Mouse (Mus musculus): Measurements from ENCODE around the gene Kat8. TPM values are rescaled to one million over a fixed set of nuclear protein-coding genes. Genes with fewer than 3 reads are reported as not detected.

Gene Kat8
- polyA plus RNA-seq, 1 experiment from 2014 or later, result 37.9 TPM

GRCm38 (mm10) chr7:127922451-127923275, 10.3 kb downstream of the Kat8 start:
- H3K9ac ChIP-seq (ENCODE audit: low read length), result no peak overlapping the region
- no peaks in the 10 kb centered on the region for H3K27me3 ChIP-seq (replicated peaks; ENCODE audit: control insufficient read depth, insufficient read depth, low read length)
- H3K4me3 ChIP-seq (ENCODE audit: low read depth, low read length), result no peak overlapping the region
- ATAC-seq (replicated peaks; ENCODE audit: low FRiP score, low TSS enrichment, low read depth) (no peak), DNase-seq (ENCODE audit: low spot score) (no peak)
- H3K4me2 ChIP-seq (ENCODE audit: low read length), result no peak overlapping the region
- no peaks in the 10 kb centered on the region for H3K9me3 ChIP-seq (ENCODE audit: control insufficient read depth, low read length)
- H3K27ac ChIP-seq (ENCODE audit: low read depth), result 0 out of 2 replicates have a peak overlapping the region, but pooled peaks have one; percentile 22
- H3K4me1 ChIP-seq (replicated peaks; ENCODE audit: control insufficient read depth, insufficient read depth, low read length), result no peaks in the 10 kb centered on the region; the same call in 1 of the 2 replicates
- 70% methylated on average over 6 of the region's 6 CpGs for WGBS
- peaks cover 53% of the 10 kb centered on the region for H3K36me3 ChIP-seq (ENCODE audit: control insufficient read depth, insufficient read depth, low read length)

- Histone ChIP-seq H3K9me3 (ENCODE audit: control insufficient read depth, low read length) (no peaks in the 10 kb centered on the region), H3K9ac (ENCODE audit: low read length) (no peak overlapping the region), H3K27ac (ENCODE audit: low read depth) (no peak overlapping the region), H3K36me3 (ENCODE audit: control insufficient read depth, insufficient read depth, low read length) (peaks cover 53% of the 10 kb centered on the region), H3K27me3 (replicated peaks; ENCODE audit: control insufficient read depth, insufficient read depth, low read length) (no peaks in the 10 kb centered on the region), H3K4me2 (ENCODE audit: low read length) (no peak overlapping the region), H3K4me3 (ENCODE audit: low read depth, low read length) (no peak overlapping the region), H3K4me1 (replicated peaks; ENCODE audit: control insufficient read depth, insufficient read depth, low read length) (no peaks in the 10 kb centered on the region; the same call in 1 of the 2 replicates)
- ATAC-seq (replicated peaks; ENCODE audit: low FRiP score, low TSS enrichment, low read depth), result no peak
- no peak for DNase-seq (ENCODE audit: low spot score)
- WGBS, result 91% methylated on average over 5 of the region's 5 CpGs
These were observed 11.4 kb downstream of the Kat8 start for GRCm38 (mm10) chr7:127923714-127924113.

GRCm38 (mm10) chr7:127925252-127925651, 12.9 kb downstream of the Kat8 start:
- no peak overlapping the region for H3K4me3 ChIP-seq (ENCODE audit: low read depth, low read length)
- DNase-seq (ENCODE audit: low spot score), result peak; percentile 76
- no peak overlapping the region for H3K4me2 ChIP-seq (ENCODE audit: low read length)
- ATAC-seq (replicated peaks; ENCODE audit: low FRiP score, low TSS enrichment, low read depth), result peak; percentile 71
- H3K9ac ChIP-seq (ENCODE audit: low read length), result no peak overlapping the region
- peaks cover 4% of the 10 kb centered on the region; the same call in 1 of the 2 replicates for H3K27me3 ChIP-seq (replicated peaks; ENCODE audit: control insufficient read depth, insufficient read depth, low read length)
- peak overlapping the region; percentile 73 for H3K27ac ChIP-seq (ENCODE audit: low read depth)
- 55% methylated on average over 5 of the region's 5 CpGs for WGBS
- H3K9me3 ChIP-seq (ENCODE audit: control insufficient read depth, low read length), result no peaks in the 10 kb centered on the region
- no peaks in the 10 kb centered on the region; the same call in 1 of the 2 replicates for H3K4me1 ChIP-seq (replicated peaks; ENCODE audit: control insufficient read depth, insufficient read depth, low read length)
- H3K36me3 ChIP-seq (ENCODE audit: control insufficient read depth, insufficient read depth, low read length), result peaks cover 53% of the 10 kb centered on the region

GRCm38 (mm10) chr7:127926066-127926465, 13.8 kb downstream of the Kat8 start:
- 77% methylated on average over 8 of the region's 8 CpGs for WGBS
- H3K4me2 ChIP-seq (ENCODE audit: low read length), result no peak overlapping the region
- H3K4me3 ChIP-seq (ENCODE audit: low read depth, low read length), result no peak overlapping the region

GRCm38 (mm10) chr7:127926846-127927245, 14.5 kb downstream of the Kat8 start:
- no peaks in the 10 kb centered on the region for H3K9me3 ChIP-seq (ENCODE audit: control insufficient read depth, low read length)
- H3K9ac ChIP-seq (ENCODE audit: low read length), result no peak overlapping the region
- H3K4me2 ChIP-seq (ENCODE audit: low read length), result no peak overlapping the region
- no peak overlapping the region for H3K27ac ChIP-seq (ENCODE audit: low read depth)
- DNase-seq (ENCODE audit: low spot score), result no peak
- peaks cover 7% of the 10 kb centered on the region; the same call in 1 of the 2 replicates for H3K4me1 ChIP-seq (replicated peaks; ENCODE audit: control insufficient read depth, insufficient read depth, low read length)
- H3K27me3 ChIP-seq (replicated peaks; ENCODE audit: control insufficient read depth, insufficient read depth, low read length), result peaks cover 6% of the 10 kb centered on the region; the same call in 1 of the 2 replicates
- H3K36me3 ChIP-seq (ENCODE audit: control insufficient read depth, insufficient read depth, low read length), result peaks cover 42% of the 10 kb centered on the region
- ATAC-seq (replicated peaks; ENCODE audit: low FRiP score, low TSS enrichment, low read depth), result no peak
- 78% methylated on average over 11 of the region's 11 CpGs for WGBS
- H3K4me3 ChIP-seq (ENCODE audit: low read depth, low read length), result no peak overlapping the region

More at GRCm38 (mm10) chr7:127926066-127926465, 13.8 kb downstream of the Kat8 start:
- ATAC-seq (replicated peaks; ENCODE audit: low FRiP score, low TSS enrichment, low read depth), result no peak
- Histone ChIP-seq H3K9me3 (ENCODE audit: control insufficient read depth, low read length) (no peaks in the 10 kb centered on the region), H3K9ac (ENCODE audit: low read length) (no peak overlapping the region), H3K4me1 (replicated peaks; ENCODE audit: control insufficient read depth, insufficient read depth, low read length) (no peaks in the 10 kb centered on the region; the same call in 1 of the 2 replicates), H3K27me3 (replicated peaks; ENCODE audit: control insufficient read depth, insufficient read depth, low read length) (peaks cover 6% of the 10 kb centered on the region; the same call in 1 of the 2 replicates), H3K27ac (ENCODE audit: low read depth) (peak overlapping the region; percentile 73), H3K36me3 (ENCODE audit: control insufficient read depth, insufficient read depth, low read length) (peaks cover 47% of the 10 kb centered on the region)
- DNase-seq (ENCODE audit: low spot score), result no peak

GRCm38 (mm10) chr7:127927726-127928125, 15.4 kb downstream of the Kat8 start:
- DNase-seq (ENCODE audit: low spot score) (no peak), ATAC-seq (replicated peaks; ENCODE audit: low FRiP score, low TSS enrichment, low read depth) (no peak)
- H3K27ac ChIP-seq (ENCODE audit: low read depth), result no peak overlapping the region
- 90% methylated on average over 11 of the region's 11 CpGs for WGBS
- H3K4me2 ChIP-seq (ENCODE audit: low read length), result peak overlapping the region; percentile 40; the same call in 1 of the 2 replicates
- H3K4me3 ChIP-seq (ENCODE audit: low read depth, low read length), result no peak overlapping the region
- peaks cover 38% of the 10 kb centered on the region for H3K36me3 ChIP-seq (ENCODE audit: control insufficient read depth, insufficient read depth, low read length)
- peaks cover 6% of the 10 kb centered on the region; the same call in 1 of the 2 replicates for H3K27me3 ChIP-seq (replicated peaks; ENCODE audit: control insufficient read depth, insufficient read depth, low read length)
- H3K4me1 ChIP-seq (replicated peaks; ENCODE audit: control insufficient read depth, insufficient read depth, low read length), result peaks cover 9% of the 10 kb centered on the region; the same call in 1 of the 2 replicates
- no peak overlapping the region for H3K9ac ChIP-seq (ENCODE audit: low read length)
- no peaks in the 10 kb centered on the region for H3K9me3 ChIP-seq (ENCODE audit: control insufficient read depth, low read length)

- H3K27me3 ChIP-seq (replicated peaks; ENCODE audit: control insufficient read depth, insufficient read depth, low read length), result peaks cover 6% of the 10 kb centered on the region; the same call in 1 of the 2 replicates
- peak overlapping the region; percentile 40 for H3K4me2 ChIP-seq (ENCODE audit: low read length)
- peaks cover 9% of the 10 kb centered on the region for H3K4me1 ChIP-seq (replicated peaks; ENCODE audit: control insufficient read depth, insufficient read depth, low read length)
- peaks cover 32% of the 10 kb centered on the region for H3K36me3 ChIP-seq (ENCODE audit: control insufficient read depth, insufficient read depth, low read length)
- no peak overlapping the region for H3K27ac ChIP-seq (ENCODE audit: low read depth)
- peak overlapping the region; percentile 37 for H3K4me3 ChIP-seq (ENCODE audit: low read depth, low read length)
- H3K9ac ChIP-seq (ENCODE audit: low read length), result peak overlapping the region; percentile 43; the same call in 1 of the 2 replicates
- DNase-seq (ENCODE audit: low spot score) (no peak), ATAC-seq (replicated peaks; ENCODE audit: low FRiP score, low TSS enrichment, low read depth) (no peak)
- WGBS, result 48% methylated on average over 5 of the region's 5 CpGs
- H3K9me3 ChIP-seq (ENCODE audit: control insufficient read depth, low read length), result no peaks in the 10 kb centered on the region
These were observed 16.3 kb downstream of the Kat8 start for GRCm38 (mm10) chr7:127928596-127928995.

GRCm38 (mm10) chr7:127929923-127930322, 17.6 kb downstream of the Kat8 start, which contains the start of gene Prss8:
Gene Prss8, minus strand, starts transcription at chr7:127930104.
- ATAC-seq (replicated peaks; ENCODE audit: low FRiP score, low TSS enrichment, low read depth) (0 out of 2 replicates have a peak, but pooled peaks have one; percentile 29), DNase-seq (ENCODE audit: low spot score) (peak; percentile 61)
- peak within 1 kb of the TSS; percentile 20; the same call in 1 of the 2 replicates for H3K27ac ChIP-seq (ENCODE audit: low read depth)
- H3K27me3 ChIP-seq (replicated peaks; ENCODE audit: control insufficient read depth, insufficient read depth, low read length), result peaks cover 6% of the 10 kb centered on the region; the same call in 1 of the 2 replicates
- WGBS, result 10% methylated on average over 6 of the region's 6 CpGs
- H3K9me3 ChIP-seq (ENCODE audit: control insufficient read depth, low read length), result no peaks in the 10 kb centered on the region
- peaks cover 20% of the 10 kb centered on the region for H3K36me3 ChIP-seq (ENCODE audit: control insufficient read depth, insufficient read depth, low read length)
- H3K4me1 ChIP-seq (replicated peaks; ENCODE audit: control insufficient read depth, insufficient read depth, low read length), result peaks cover 9% of the 10 kb centered on the region
- H3K4me3 ChIP-seq (ENCODE audit: low read depth, low read length), result peak within 1 kb of the TSS; percentile 37
- H3K9ac ChIP-seq (ENCODE audit: low read length), result peak within 1 kb of the TSS; percentile 43
- H3K4me2 ChIP-seq (ENCODE audit: low read length), result peak within 1 kb of the TSS; percentile 40
